Mouse (Mus musculus) CH12.LX (cell line): ENCODE data around the gene Cox15.

Source experiments
- CTCF ChIP-seq, 2 experiments: IDR thresholded peaks in 1 of 2; conservative IDR thresholded peaks in 1 of 2; 2 replicates each; pipeline ENCODE4 v1.5.1; 2011 to 2012; ENCODE audit warnings: low read depth in 2 of 2, low read length in 2 of 2, improper control_type of control experiment in 1 of 2, inconsistent platforms in 1 of 2, mild to moderate bottlenecking in 1 of 2, moderate library complexity in 1 of 2
- EP300 ChIP-seq: IDR thresholded peaks from 2 replicates; pipeline ENCODE4 v1.6.1; 2011; ENCODE audit warnings: low read length, improper control_type of control experiment
- MAFK ChIP-seq: IDR thresholded peaks from 2 replicates; pipeline ENCODE4 v1.6.1; 2011; ENCODE audit warnings: low read length, improper control_type of control experiment; ENCODE audit not compliant: insufficient replicate concordance
- MAZ ChIP-seq: IDR thresholded peaks from 2 replicates; pipeline ENCODE4 v1.6.1; 2012; ENCODE audit warnings: low read depth, mild to moderate bottlenecking, inconsistent platforms, low read length, improper control_type of control experiment, moderate library complexity
- PAX5 ChIP-seq: IDR thresholded peaks from 2 replicates; pipeline ENCODE4 v1.6.1; 2012; ENCODE audit warnings: low read length, inconsistent platforms, mixed read lengths
- TCF12 ChIP-seq: IDR thresholded peaks from 2 replicates; pipeline ENCODE4 v1.6.1; 2014; ENCODE audit warnings: low read depth, mild to moderate bottlenecking, inconsistent platforms, low read length, improper control_type of control experiment
- ZNF384 ChIP-seq: IDR thresholded peaks from 2 replicates; pipeline ENCODE4 v1.6.1; 2012; ENCODE audit warnings: low read depth, low read length, improper control_type of control experiment, inconsistent platforms

- TF ChIP-seq MAFK (no peak), MAZ (no peak), EP300 (no peak), CTCF (conservative IDR thresholded peaks at IDR 0.05 in 1 of 2, IDR thresholded peaks at IDR 0.05 in 1 of 2; ENCODE audit: low read depth in 2 of 2, low read length in 2 of 2) (no peak), TCF12 (no peak), PAX5 (no peak), ZNF384 (no peak)
Measured at GRCm38 (mm10) chr19:43767549-43768322, 14.9 kb upstream of the Cox15 start.
